Mouse (Mus musculus) myocyte (in vitro differentiated cells): ENCODE results near the gene Nme8.

ENCODE experiments used
- MAX ChIP-seq: IDR thresholded peaks from one replicate; pipeline ENCODE4 v1.6.1; 2011; ENCODE audit warnings: low read depth, mild to moderate bottlenecking, control low read depth
- MYOG ChIP-seq, 3 experiments: IDR thresholded peaks; one replicate each; pipeline ENCODE4 v1.6.1; 2011; ENCODE audit warnings: control low read depth in 2 of 3, low read depth in 2 of 3, mild to moderate bottlenecking in 2 of 3; ENCODE audit not compliant: insufficient read length in 2 of 3, control insufficient read depth in 1 of 3, insufficient read depth in 1 of 3
- POLR2A ChIP-seq: IDR thresholded peaks from one replicate; pipeline ENCODE4 v1.6.1; 2011; ENCODE audit warnings: low read depth, mild to moderate bottlenecking, control low read depth, moderate library complexity; ENCODE audit not compliant: insufficient read length
- USF1 ChIP-seq: IDR thresholded peaks from one replicate; pipeline ENCODE4 v1.6.1; 2011; ENCODE audit warnings: low read depth, mild to moderate bottlenecking, control low read depth, moderate library complexity

DNA sequence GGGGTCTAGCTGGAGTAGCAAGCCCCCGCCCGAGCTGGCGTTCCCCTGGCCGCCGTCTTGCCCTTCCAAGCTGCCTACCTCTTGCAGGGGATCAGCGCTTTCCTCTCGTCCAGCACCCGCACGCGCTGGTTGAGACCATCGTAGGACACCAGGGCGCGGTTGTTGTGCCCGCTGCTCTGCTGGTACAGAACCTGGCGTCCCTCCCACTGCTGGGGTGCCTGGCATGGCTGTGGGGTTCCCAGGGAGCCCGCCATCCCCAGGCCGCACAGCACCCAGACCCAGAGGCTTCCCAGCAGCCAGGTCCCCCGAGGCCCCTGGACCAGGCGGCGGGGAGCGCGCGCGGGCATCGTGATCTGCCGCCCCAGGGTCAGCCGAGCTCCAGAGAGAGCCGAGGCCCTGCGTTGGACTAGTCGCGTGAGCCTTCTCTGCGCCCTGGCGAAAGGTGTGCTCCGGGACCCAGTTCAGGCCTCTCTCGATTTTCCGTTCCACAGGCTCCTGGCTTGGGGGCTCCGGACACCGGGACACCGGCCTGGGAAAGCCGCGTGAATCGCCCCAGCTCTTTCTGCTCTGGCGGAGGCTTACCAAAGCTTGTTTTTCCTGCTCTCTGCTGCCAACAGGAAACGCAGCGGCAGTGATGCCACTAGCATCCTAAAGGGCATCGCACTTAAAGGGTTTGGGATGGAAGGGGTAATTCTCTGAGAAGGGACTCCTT is 78.2 kb downstream of the Nme8 start, which contains the start of gene Epdr1:
- no peak for TF ChIP-seq MAX
- no peak for TF ChIP-seq USF1
- TF ChIP-seq POLR2A: peak; percentile 62
- TF ChIP-seq MYOG (IDR thresholded peaks at IDR 0.05; ENCODE audit: control insufficient read depth in 1 of 3, insufficient read depth in 1 of 3, insufficient read length in 2 of 3, low read depth in 2 of 3): no peak
